Mouse (Mus musculus): ENCODE data around the gene Angptl3.

DNA sequence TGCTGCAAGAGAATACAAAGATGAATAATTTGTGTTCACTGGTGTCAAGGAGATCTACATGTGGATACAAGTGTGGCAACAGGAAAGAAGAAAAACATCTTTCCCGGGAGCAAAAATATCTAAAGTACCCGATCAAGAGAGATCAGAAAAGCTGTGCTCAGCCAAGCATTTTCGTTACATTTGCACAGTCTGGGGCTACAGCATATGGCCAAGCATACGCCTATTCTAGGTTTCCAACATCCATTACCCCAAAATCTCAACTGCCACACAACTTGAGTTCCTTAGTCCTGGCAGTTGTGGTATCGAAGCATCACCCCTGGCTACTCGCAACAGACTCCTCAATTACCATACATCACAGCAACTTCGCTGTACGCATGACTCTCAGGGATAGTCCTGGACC, 8.5 kb upstream of the Angptl3 start:
- TF ChIP-seq EP300 (IDR thresholded peaks at IDR 0.05) (no peak), CTCF (IDR thresholded peaks at IDR 0.05) (no peak)
